Mouse (Mus musculus) thymus, postnatal 10 days (tissue): Measurements from ENCODE around the gene Stk16.

Experiments
- DNase-seq, 2 experiments: peaks; one replicate each; pipeline ENCODE4 v3.0.0; 2021; ENCODE audit warnings: low spot score in 2 of 2

Gene Stk16

DNA sequence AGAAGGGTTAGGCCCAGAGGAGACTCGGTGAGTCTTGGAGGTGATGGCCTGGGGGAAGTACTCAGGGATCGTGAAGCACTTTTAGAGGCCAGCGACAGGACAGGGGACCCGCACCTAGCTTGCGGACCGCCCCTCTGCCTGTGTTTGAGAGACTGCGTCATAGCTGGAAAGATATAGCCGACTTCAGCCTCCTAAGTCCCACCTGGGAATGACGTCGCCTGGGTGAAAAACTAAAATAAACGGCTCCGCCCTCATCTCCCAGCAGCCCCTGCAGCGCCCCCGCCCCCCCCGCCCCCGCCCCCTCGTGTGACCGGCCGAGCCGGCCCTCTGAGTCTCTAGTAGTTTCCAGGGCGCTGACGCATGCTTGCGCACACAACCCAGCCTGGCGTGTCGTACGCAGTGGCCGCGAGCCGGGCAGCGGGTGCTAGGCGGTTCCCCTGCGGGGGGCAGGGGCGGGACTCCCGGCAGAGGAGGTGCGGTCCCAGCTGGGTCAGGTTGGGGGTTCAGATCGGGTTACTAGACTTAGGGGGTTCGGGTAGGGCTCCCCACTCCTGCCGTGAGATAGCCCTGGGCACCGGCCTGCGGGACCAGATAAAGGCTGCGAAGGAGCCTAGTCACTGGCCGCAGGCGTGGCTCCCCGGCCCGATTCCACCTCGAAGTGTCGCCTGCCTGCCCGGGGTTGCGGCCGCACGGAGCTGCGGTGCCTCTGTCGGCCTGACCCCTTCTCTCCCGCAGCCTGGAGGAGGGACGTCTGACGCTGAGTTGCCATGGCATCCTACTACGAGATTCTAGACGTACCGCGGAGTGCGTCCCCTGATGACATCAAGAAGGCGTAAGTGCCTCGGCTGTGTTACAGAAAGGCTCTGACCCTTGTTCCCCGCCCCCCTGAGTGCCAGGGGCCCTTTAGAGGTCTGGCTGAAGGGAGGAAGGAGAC lies 25.7 kb downstream of the Stk16 start, which contains the start of gene Dnajb2:
TSS of gene Dnajb2 (plus strand) at position 290 of the 934 bp plus-strand sequence.
- peak; percentile 40 to 57 for DNase-seq

DNA sequence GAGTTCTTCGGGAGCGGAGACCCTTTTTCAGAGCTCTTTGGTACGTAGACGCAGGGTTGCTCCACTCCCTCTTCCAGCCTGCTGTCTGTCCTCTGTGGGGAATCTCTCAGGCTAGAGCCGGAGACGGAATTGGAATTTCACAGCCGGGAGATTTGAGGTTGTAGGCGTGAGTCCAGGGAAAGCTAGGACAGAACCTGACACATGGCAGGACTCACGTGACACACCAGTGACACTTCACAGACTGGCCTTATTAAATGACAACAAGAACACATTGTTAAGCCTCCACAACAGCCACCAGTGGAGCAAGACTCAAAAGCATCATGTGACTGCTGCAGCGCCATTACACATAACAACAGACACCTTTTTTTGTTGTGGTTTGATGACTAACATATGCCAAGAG lies 29.0 kb downstream of the Stk16 start:
- no peak for DNase-seq

DNA sequence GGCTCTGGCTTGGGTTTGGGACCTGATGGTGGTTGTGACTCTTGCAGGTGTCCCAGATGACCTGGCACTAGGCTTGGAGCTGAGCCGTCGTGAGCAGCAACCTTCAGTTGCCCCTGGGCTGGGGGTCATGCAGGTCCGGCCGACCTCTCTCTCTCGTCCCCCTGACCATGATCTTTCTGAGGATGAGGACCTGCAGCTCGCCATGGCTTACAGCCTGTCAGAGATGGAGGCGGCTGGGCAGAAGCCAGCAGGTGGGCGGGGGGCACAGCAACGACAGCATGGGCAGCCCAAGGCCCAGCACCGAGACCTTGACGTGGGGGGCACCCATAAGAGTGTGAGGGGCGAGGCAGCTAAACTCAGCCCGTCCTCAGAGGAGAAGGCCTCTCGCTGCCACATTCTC lies 32.8 kb downstream of the Stk16 start:
- no peak for DNase-seq

DNA sequence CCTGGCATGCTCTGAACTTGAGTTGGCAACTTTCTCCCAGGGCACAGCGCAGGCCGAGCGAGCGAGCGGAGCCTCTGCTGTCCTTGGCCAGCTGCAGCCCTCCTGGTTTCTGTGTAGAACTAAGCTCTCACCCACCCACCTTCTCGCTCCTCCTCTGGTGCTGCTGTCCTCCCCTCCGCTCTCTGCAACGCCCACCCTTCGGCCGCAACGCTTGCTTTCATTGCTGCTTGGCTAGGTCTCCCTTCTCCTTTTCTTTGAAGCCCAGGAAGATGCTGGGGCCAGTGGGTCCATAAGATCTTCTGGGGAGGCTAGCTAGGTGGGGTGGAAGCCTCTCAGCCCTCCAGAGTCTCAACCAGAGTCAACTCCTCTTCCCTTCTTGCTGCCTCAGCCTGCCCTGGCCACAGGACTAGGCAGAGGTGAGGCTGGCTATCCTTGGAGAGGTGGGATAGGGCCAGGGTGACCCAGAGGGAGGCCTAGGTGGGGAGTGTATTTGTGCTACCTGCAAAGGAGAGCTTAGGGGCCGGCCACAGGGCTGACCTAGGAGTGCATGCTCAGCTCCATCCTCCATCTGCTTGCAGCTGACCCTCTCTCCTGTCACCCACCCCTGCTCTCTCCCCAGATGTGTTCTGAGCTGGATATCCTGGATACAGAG lies 33.7 kb downstream of the Stk16 start:
- DNase-seq = no peak

DNA sequence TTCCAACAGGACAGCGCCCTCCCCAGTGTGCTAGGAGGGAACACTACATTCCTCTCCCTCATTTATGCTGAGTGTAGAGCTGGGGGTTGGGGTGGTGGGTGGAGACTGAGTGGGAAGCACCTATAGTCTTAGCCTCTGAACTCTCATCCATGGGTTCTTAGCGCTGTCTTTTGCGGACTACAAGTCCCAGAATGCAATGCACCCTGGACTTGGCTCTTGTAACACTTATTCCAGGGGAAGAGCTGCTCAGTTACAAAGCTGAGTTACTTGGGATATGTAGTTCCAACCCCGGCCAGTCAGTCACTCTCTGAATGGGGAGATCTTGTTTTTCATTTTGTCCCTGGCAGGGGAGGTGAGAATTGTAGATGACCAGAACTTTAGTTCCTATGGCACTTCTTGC lies 34.2 kb downstream of the Stk16 start:
- DNase-seq = no peak

DNA sequence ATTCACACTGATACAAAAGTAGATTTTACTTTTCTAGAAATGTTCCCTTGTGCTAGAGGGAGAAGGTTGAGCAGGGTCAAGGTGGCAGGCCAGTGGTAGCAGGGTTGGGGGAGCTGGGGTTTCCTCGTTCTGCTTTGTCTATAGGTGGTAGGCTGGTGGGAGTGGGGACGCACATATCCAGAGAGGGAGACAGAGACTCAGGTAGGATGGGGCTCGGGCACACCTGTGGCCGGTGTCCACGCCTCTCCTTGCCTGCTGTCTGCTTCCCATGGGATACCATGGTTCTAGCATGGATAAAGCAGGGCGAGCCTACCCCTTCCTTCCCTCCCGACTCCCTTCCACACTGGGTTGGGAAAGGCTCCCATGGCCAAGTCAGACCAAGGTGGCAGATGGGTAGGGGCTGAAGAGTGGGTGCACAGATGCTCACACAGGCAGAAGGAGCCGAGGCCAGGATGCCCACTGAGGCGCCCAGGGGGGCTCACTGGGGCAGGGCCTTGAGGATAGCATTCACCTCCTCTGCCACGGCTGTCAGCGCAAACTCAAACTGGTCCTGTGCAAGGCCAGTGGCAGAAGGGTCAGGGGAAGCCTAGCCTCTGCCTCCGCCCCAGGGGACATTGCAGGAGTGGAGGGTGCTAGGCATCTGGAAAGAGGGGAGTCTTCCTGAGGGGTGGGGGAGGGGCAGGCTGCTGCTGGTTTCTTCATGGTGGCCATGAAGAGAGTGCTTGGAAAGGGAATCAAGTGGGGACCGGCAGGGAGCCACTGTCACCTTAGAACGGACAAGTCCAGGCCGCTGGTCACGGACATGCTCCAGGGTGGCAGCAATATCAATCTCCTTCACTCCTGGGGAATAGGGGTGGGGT lies 36.7 kb downstream of the Stk16 start:
- DNase-seq = no peak

DNA sequence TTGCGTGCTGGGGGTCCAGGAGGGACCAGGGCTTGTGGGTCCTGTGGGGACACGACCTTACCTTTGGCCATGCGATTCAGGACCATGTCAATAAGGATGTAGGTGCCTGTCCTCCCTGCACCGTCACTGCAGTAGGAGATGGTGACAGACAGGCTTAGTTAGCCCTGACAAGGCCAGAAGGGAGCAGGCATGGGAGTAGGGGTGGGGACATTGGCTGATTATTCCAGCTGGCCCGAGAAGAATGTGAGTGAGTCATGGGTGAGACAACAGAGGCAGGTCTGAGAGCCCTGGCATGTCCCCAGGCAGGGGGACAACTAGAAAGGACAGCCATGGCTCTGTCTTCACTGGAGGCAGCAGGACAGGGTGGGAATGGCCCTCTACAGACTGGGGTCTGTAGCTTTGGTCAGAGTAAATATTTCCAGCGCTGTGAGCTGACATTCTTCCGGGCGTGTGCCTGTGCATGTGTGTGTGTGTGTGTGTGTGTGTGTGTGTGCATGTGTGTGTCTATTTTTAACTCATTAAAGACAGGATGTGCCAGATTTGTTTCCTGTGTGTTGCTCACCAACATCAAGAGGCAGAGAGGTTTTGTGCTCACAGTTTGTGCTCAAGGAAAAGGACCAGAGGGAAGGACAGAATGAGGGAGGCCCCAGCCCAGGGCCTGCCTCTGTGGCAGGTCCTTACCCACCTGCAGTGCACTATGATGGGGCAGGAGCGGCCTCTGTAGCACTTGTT lies 37.6 kb downstream of the Stk16 start:
- DNase-seq = no peak

DNA sequence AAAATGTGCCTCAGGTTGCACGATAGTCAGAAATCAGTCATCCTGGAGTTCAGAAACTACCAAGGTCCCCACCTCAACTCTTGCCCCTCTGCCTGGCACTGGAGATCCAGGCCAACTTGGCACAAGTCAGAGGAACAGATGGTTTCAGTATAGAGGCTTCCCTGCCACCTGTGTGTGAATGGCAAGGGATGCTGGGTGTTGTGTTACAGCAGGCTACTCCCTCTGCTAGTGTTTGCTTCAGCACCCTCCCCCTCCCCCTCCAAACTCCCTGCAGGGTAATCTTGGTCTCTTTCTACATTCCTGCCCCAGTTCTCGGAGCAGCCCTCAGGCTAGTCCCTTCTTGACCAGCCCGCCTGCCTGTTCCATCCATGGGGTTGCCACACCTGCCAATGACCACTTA lies 39.9 kb downstream of the Stk16 start:
- DNase-seq = no peak

DNA sequence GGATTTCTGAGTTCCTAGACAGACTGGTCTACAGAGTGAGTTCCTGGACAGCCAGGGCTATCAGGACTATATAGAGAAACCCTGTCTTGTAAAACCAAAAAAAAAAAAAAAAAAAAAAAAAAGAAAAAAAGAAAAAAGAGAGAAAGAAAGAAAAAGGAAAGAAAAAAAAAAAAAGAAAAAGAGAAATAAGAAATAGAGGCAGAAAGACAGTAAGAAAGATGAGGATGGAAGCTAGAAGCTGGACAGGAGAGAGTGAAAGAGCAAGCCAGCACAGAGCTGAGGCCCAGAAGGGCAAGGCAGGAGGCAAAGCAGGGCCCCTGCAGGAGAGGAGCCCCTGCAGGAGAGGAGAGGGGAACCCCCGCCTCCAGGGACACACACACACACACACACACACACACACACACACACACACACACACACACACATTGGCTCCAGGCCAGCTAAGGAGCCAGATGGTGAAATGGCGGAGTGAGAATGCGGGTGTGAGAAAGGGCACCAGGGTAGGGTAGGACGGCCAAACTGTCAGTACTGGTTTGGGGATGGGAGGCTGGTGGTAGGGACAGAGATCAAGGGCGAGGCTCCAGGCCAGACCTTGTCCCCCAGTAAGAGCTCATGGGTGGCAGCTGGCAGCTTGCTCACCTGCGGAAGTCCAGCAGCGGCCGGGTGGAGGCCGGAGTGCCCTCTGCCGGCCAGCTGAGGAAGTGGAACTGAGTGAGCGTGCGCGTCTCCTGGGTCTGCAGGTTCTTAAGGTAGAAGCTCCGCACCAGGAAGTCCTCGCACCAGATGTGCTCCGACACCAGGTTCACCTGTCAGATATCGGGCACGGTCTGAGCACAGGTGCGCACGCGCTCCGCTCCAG lies 40.7 kb downstream of the Stk16 start:
- DNase-seq = peak; percentile 76 to 83

DNA sequence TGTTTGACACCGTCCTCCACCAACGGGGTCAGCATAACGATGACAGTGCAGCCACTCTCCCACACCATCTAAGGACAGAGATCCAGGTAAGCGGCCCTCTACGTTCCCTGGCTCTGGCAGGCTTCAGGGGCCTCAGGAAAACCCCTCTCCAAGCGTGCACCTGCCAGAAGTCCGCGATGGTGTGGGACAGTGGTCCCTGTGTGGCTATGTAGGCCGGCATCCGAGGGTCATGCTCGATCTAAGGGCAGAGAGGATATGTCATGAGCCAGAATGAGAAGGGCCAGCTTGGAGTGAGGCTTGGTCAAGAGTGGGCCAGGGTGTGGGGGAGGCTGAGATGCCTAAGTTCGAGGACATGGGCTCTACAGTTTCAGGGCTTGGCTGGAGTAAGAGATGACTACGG lies 41.7 kb downstream of the Stk16 start:
- DNase-seq = no peak

DNA sequence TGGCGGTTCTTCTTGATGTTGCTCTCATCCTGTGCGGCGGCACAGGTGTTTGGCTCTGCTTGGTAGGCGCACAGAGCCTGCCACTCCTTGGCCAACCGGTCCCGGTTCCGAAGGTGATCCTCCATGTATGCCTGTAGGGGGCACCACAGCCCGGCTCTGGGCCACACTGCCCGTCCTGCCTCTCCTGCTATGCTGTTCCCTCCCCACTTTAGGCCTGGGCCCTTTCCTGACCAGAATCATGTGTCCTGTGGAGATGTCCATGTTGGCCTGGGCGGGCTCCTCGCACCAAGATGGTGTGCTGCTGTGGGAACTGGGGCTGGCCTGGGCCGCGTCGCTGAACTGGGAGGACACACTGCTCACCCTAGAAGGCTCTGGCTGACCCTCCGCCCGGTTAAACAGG lies 42.4 kb downstream of the Stk16 start:
- DNase-seq = no peak

DNA sequence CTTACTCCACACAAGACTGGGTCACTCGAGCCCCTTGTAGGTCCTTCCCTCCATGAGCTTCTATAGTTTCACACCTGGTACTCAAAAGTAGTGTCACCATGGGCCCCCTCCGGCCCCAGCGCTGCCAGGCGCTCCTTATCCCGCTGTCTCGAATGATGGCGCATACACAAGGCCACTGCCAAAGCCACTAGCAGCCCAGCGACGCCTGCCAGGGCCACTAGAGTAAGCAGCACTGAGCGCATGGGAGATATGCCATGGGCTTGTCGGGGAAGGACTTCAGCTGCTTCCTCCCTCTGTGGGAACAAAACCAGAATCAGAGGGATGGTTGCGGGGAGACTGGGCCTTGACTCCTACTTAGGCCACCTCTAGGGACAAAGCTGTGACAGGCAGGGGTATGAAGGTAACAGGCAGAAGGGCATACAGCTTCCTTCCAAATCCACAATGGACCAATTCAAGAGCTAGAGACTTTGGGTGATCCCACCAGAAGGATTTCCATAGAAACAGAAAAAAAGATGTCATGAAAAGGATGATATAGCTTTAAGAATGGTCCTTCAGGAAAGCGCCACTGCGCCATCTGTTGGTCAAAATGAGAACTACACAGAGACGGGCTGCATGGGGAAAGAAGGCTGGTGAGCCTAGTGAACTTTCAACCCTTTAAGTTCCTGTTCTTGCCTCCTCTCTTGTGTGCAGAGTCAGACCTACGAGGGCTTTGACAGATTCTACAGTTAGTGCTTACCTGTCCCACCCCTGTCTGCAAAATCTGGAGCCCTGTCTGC lies 43.4 kb downstream of the Stk16 start:
- peak; percentile 74 to 89 for DNase-seq

DNA sequence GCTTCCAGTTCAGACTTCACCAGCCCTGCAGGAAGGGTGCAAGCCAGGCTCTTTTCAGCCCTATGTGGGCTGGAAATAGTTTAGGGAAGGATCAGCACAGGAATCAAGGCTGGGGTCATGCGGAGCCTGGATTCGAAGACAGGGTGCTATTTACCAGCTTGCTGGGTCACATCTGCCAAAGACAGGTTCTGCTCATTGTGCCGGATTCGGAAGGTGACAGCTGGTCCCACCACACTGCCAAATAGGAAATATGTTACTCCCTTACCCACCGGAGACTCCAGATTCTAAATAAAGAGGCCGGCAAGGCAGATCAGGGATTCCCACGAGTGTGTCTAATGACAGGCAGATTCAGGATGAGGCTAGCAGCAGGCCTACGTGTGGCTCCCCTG lies 44.0 kb downstream of the Stk16 start:
- DNase-seq = no peak

DNA sequence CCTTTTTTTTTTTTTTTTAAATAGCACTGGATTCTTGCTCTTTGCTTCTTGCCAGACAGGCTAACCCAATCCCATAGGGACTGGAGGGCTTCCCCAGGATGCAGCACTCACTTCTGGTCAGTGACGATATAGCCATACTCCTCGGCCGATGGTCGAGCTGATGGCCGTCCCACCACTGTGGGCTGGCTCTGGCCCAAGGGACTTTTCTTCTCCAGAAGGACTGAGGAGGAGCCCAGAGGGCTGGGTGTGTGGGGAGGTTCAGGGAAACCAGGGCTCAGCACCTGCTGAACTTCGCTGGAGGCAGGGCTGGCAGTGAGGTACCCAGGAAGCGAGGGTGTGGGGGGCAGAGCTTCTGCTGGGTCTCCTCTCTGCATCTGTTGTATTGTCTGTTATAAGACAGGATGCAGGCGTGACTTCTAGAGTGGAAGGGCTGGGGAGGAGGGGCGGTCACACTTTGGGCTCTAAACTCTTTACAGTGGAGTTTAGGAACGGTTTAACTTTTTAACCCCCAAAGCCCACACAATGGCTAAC lies 44.9 kb downstream of the Stk16 start:
- DNase-seq = peak; percentile 64 to 72

DNA sequence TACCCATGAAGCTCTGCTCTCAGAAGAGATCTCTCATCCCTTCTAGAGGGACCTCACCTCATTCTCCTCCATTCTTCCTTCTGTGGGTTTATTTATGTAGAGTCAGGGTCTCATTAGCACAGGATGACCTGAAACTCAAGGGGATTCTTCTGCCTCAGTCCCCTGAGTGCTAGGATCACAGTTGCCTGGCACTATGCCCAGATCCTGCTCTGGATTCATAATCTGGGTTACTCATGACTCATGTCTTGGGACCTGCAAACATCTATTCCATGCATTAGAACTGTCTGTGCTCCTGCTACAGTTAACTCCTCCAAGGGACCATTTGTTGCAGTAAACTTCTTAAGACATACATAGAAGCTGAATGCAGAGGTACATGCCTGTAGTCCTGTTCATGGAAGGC lies 50.6 kb downstream of the Stk16 start:
- no peak for DNase-seq

DNA sequence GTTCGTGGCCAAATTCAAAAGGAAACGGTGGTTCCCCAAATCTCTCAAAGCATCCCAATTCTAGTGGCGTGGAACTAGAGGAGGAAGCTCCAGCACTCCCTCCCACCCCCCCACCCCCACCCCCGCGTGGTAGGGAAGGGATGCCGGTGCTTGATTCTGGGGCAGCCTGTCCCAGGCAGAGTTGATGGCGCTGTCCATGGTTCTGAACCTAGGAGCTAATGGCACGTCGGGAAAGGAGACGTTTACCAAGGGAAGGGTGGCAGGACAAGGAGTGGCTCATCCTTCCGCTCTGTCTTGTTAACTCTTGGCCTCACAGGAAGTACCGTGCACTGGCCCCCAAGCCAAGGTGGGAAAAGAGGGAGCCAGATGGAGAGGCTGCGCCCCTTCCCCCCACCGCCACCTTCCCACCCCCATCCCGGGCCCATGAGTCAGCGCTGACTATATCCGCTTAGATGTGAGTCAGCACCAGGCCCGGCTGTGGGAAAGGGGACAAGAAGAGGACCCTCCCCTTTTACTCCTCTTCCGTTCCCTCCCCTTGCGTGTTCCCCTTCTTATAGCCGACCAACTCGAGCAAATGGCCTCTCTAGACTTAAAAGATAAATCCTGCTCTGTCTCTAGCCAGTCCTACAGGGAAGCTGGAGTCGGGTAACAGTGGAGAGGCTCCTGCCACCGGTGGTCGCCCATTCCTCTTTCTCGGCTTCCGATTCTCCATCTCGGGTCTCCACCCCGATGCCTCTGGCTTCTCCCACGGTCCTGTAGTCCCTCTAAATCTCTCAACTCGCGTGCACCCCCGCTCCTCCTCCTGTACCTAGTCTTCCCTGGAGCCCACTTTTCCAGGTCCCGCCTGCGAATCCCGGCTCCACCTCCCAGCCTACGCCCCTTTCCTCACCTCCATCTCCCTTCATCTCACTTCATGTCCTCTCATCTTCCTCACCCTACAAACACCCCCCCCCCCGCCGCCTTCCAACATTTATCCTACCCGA lies 52.6 kb downstream of the Stk16 start:
- peak in 1 of 2 experiments; percentile 65 for DNase-seq

DNA sequence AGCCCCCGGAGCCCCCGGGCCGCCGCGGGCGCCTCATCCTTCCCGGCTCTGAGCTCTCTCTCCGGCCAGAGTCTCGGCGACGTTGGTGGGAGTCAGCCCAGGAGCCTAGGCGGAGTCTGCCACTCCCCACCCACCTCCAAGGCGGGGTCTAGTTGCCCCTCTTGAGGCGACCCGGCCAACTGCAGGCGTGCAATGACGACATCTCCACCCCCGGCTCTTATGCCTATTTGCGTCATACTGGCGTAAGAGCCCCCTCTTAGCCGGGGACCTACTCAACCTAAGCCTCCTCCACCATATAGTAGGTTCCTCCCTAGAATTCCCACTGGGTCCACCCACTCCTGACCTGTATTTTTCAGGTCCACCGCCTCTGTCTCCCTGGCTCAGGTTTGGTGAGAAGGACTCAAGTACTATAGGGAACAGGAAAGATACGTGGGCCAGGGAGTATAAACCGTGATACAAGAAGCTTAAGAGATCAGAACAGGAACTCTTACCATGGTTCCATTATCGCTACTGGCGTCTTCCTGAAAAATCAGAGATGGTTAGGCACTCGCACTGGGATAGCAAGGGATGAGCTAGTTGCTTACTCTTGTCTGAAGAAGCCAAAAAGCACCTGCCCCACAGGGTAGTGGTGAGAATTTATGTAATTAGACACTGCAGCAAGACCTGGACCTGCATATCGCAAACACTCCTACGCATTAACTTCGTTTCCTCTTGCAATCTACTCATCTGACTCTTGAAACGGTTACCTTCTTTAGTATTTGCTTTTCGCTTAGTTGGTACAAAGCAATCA lies 53.6 kb downstream of the Stk16 start, which contains the start of gene Ptprn:
TSS of gene Ptprn (minus strand) at position 412 of the 790 bp plus-strand sequence.
- DNase-seq = no peak
